ENCODE assay signal across 9 mouse cellular contexts in the genomic region with DNA sequence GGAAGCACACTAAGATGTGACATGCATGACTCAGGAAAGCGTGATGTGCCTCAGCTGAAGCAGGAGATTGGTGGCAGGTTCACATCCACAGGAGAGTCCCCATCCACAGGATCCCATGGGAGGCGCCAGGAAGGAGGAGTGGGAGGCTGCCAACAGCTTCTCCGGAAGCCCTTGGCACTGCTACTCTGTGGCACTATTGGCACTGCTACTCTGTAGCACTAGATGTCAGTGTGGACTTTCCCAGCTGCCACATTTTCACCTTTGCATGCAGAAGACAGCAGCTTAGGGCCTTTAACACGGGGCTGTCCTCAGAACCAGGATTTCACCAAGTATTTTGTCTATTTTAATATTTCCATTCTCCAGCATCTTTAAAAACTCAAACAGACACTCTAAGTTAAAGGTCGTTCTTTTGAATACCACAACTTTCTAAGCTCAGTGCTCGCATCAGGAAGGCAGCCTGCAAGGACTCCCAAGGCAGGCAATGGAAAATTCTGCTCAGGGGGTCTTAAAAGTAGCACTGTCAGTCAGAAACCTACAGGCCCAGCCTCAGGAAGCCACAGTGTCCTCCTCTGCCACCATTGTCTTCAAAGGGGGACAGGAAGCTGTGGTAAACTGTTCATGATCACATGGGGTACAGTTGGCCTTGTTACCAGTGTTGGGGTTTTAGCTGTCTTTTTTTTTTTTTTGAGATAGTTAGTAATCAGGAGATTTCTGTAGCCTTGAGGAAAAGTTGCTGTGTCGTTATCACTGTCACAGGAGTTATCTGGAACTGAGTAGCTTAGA. TPM values are rescaled to one million over a fixed set of nuclear protein-coding genes. Genes with fewer than 3 reads are reported as not detected.
DNase-seq lines count a peak whose midpoint lies in the region; TF ChIP-seq lines count a peak whose summit lies in the region.
"Had no signal": no experiment of that assay in that cellular context is flagged by ENCODE, and none has a peak within 500 bp of the region (broad histone marks: within the 10 kb centered on the region; RNA-seq: fewer than 3 reads in every experiment).

No protein-coding gene starts in this region.

- DNase-seq in ovary, adult 18-20 months (ENCODE audit: low spot score), result peak; percentile 66
- DNase-seq in ovary, postnatal 14 days (ENCODE audit: low spot score), result no peak
- peak; percentile 69 for DNase-seq in adrenal gland, adult 2 months
- peak; percentile 53 to 66 for DNase-seq in cerebellum, postnatal 36 days
- DNase-seq in kidney, adult 2 months, result peak; percentile 82
- DNase-seq in lung, postnatal 10 days, result peak; percentile 58
- DNase-seq in thymus, adult 18-20 months, result peak; percentile 37 to 75

- H3K27me3 ChIP-seq in kidney, adult 2 months (replicated peaks; ENCODE audit: control insufficient read depth, insufficient read depth, low read length), result no peaks in the 10 kb centered on the region
- H3K27me3 ChIP-seq: limb, embryonic 15.5 days; stomach, embryonic 15.5 days had no signal

- TF ChIP-seq POLR2A in kidney, adult 2 months (IDR thresholded peaks at IDR 0.05; ENCODE audit: low read depth, low read length), result no peak

- peak; percentile 79 for TF ChIP-seq CTCF in kidney, adult 2 months (conservative IDR thresholded peaks at IDR 0.05; ENCODE audit: insufficient read depth, insufficient read length, low read depth, low read length)

- H3K36me3 ChIP-seq in kidney, adult 2 months (ENCODE audit: control insufficient read depth, insufficient read depth, low read length), result no peaks in the 10 kb centered on the region
- H3K36me3 ChIP-seq: limb, embryonic 15.5 days; stomach, embryonic 15.5 days had no signal

- H3K4me3 ChIP-seq in kidney, adult 2 months (ENCODE audit: insufficient read depth, low read depth, low read length), result no peak overlapping the region
- H3K4me3 ChIP-seq: limb, embryonic 15.5 days; stomach, embryonic 15.5 days had no signal

- no peak overlapping the region for H3K27ac ChIP-seq in kidney, adult 2 months (ENCODE audit: insufficient read depth, low read depth, low read length)
- H3K27ac ChIP-seq: limb, embryonic 15.5 days; stomach, embryonic 15.5 days had no signal

- peaks cover 22% of the 10 kb centered on the region for H3K4me1 ChIP-seq in kidney, adult 2 months (ENCODE audit: control insufficient read depth, insufficient read depth, low read length)

- WGBS in kidney, adult 2 months, result 35% methylated on average over 7 of the region's 7 CpGs

RNA-seq across cellular contexts. Expression of a gene that starts 7.0 kb away (rescaled TPM):
- 10 to 100 TPM; 39.2 to 54.0 TPM for total RNA-seq in adrenal gland, adult 2 months (2021)
- 75.3 and 107 TPM in 2 replicates for polyA plus RNA-seq in adrenal gland, adult 2 months (2012; rRNA removed)
- polyA plus RNA-seq in kidney, adult 2 months (2012; rRNA removed), result 17.0 and 18.1 TPM in 2 replicates
